Mouse (Mus musculus): ENCODE measurements around the gene Cc2d1b. TPM values are rescaled to one million over a fixed set of nuclear protein-coding genes. Genes with fewer than 3 reads are reported as not detected.

Gene Cc2d1b
- 31.1 and 31.4 TPM in 2 replicates for polyA plus RNA-seq (2014; fragmentation: Nextera tagmentation; extraction: Ambion mirVana)

DNA sequence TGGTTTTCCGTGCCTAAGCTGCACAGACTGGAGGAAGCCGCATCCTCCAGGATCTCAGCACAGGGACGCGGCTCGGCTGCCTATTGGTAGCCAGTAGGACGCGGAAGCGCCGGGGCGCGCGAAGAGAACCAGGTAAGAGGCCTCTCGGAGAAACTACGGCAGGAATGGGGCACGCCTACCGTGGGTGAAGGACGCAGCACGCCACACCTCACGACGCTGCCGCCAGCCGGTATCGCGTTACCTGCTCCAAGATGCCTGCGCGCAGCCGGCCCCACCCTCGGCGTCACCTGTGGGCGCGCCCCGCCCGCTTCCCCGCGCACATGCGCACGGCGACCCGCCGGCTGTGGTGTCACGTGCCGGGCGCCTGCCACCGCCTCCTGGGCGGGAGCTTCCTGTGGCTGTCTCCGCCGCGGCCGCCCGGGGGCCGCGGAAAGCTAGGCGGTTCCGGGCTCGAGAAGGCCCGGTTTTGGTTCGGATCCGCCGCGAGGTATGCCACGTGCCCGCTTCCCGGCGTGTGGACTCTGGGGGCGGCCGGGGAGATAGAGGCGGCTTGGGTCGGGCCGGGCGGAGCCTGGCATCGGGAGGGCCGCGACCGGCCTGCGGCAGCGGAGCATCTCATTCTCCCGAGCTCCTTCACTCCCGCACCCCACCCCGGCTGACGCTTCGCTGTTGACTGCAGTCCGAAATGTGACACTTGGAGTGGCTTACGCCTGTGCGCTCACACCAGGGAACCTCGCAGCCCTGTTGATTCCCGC lies at the start of gene Cc2d1b:
Gene Cc2d1b (plus strand): TSS at position 354 of the 755 bp plus-strand sequence.
- peak within 1 kb of the TSS; percentile 76 for H3K4me3 ChIP-seq (ENCODE audit: low read depth, low read length)
- no peaks in the 10 kb centered on the region for H3K9me3 ChIP-seq (ENCODE audit: low read depth, low read length)
- peaks cover 19% of the 10 kb centered on the region for H3K36me3 ChIP-seq (ENCODE audit: insufficient read depth)
- DNase-seq (peak; percentile 95), ATAC-seq (ENCODE audit: insufficient read depth) (peak; percentile 94)
- H3K4me1 ChIP-seq (ENCODE audit: insufficient read depth) = no peaks in the 10 kb centered on the region
- no peaks in the 10 kb centered on the region for H3K27me3 ChIP-seq (ENCODE audit: insufficient read depth, low read length)
- peak within 1 kb of the TSS; percentile 90 for H3K9ac ChIP-seq
- no peak for TF ChIP-seq CTCF (IDR thresholded peaks at IDR 0.05; ENCODE audit: low read depth)
- WGBS = under 1% methylated on average over 83 of the region's 86 CpGs
- peak within 1 kb of the TSS; percentile 86 for H3K27ac ChIP-seq (ENCODE audit: low read depth)
- peak within 1 kb of the TSS; percentile 93 for H3K4me2 ChIP-seq

DNA sequence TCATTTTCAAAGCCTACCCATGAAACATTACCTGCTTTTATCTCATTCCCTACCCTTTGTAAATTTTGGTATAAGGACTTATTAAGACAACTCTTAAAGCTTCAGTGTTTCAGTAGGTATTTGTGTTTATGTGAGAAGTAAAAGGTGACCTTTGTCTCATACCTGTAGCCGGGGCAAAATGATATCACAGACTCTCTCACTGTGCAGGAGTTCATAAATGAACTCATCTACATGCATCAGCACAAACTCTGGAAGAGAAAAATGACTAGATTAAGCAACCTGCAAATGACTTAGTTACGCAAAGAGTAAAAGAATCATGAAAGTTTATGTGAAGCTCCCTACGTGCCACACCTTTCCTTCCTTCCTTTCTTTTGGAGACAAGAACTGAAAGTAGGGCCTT lies 47.1 kb upstream of the Cc2d1b start:
- peaks cover 81% of the 10 kb centered on the region for H3K36me3 ChIP-seq (ENCODE audit: insufficient read depth)
- no peak overlapping the region for H3K4me3 ChIP-seq (ENCODE audit: low read depth, low read length)
- 93% methylated on average over 3 of the region's 3 CpGs for WGBS
- TF ChIP-seq CTCF (IDR thresholded peaks at IDR 0.05; ENCODE audit: low read depth) = no peak
- H3K27me3 ChIP-seq (ENCODE audit: insufficient read depth, low read length) = no peaks in the 10 kb centered on the region
- no peak overlapping the region for H3K9ac ChIP-seq
- DNase-seq = no peak
- no peak overlapping the region for H3K27ac ChIP-seq (ENCODE audit: low read depth)
- H3K4me1 ChIP-seq (ENCODE audit: insufficient read depth) = peaks cover 3% of the 10 kb centered on the region; the same call in 1 of the 2 replicates
- no peak overlapping the region for H3K4me2 ChIP-seq
- no peak for ATAC-seq (ENCODE audit: insufficient read depth)
- H3K9me3 ChIP-seq (ENCODE audit: low read depth, low read length) = no peaks in the 10 kb centered on the region

DNA sequence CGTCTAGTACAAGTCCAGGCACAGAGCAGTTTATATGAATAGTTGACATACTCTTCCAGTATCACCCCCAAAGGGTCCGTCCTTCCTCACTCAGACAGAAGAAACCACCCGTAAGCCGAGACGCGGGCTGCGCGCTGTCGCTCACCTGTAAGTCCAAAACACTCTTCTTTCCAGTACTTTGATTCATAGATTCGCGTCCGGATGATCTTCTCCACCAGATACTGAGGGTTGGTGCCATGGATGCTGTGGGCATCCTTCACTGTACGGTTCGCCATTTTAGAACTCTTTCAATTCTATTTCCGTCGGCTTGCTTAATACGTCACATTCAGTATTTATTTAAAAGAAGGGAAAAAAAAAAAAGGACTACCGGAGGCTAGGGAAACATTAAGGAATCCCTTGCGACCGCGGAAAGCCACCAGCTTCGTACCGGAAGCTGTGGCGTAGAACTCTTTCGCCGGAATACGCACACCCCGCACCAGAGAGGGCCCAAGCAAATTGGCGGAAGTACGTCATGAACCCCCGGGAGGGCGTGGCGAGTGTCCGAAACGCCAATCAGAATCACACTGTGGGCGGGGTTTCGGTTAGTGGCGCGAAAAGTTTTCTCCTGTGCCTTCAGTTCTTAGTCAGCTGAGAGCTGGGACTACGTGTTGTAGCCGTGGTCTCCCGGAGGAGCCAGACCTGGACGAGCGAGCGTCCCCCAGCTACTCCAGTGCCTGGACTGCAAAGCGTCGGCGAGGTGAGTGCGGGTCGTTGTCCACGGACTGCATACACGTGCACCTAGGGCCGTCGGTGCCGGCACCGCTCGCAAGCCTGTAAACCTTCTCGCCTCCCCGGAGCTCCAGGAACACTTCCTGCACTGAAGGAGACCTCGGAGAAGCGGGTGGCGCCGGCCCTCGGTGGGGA lies 40.6 kb upstream of the Cc2d1b start, which contains the start of the genes Prpf38a and Orc1:
Gene Prpf38a (minus strand): TSS at position 497 of the 903 bp plus-strand sequence.
Gene Orc1 (plus strand): TSS at position 584 of the 903 bp plus-strand sequence.
- peak; percentile 99 for ATAC-seq (ENCODE audit: insufficient read depth)
- Histone ChIP-seq H3K4me1 (ENCODE audit: insufficient read depth) (peaks cover 5% of the 10 kb centered on the region; the same call in 1 of the 2 replicates), H3K4me2 (peak within 1 kb of the TSS; percentile 81), H3K9me3 (ENCODE audit: low read depth, low read length) (no peaks in the 10 kb centered on the region), H3K9ac (peak within 1 kb of the TSS; percentile 74), H3K27ac (ENCODE audit: low read depth) (peak within 1 kb of the TSS; percentile 86), H3K27me3 (ENCODE audit: insufficient read depth, low read length) (no peaks in the 10 kb centered on the region), H3K4me3 (ENCODE audit: low read depth, low read length) (peak within 1 kb of the TSS; percentile 82), H3K36me3 (ENCODE audit: insufficient read depth) (peaks cover 25% of the 10 kb centered on the region)
- DNase-seq = peak; percentile 100
- no peak for TF ChIP-seq CTCF (IDR thresholded peaks at IDR 0.05; ENCODE audit: low read depth)
- under 1% methylated on average over 63 of the region's 64 CpGs for WGBS

DNA sequence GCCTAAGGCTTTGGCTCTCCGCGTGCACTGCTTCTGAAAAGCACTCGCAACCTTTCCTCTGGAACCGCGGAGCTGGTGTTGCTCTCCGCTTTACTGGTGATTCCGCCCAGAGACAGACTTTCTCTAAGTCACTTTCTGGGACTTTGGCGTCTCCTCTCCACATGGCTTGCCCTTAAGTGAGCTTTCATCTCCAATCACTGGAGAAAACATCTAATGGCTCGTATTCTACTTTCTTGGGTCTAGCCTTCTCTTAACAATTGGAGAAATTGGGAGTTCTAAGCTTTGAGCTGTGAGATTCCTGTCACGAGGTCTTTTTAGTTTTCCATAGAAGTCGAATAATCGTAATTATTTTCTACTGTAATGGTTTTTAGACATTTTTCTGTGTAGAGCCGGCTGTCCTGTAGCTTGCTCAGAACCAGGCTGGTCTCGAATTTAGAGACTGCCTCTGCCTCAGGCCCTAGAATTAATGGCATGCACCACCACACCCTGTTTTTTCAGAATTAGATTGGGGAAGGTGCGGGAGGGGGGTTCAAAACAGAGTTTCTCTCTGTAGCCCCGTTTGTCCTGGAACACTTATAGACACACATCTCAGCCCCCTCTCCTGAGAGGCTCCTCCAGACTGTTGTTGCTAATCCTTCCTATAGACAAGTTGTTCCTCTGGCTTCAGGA lies 39.9 kb upstream of the Cc2d1b start:
- no peak for TF ChIP-seq CTCF (IDR thresholded peaks at IDR 0.05; ENCODE audit: low read depth)
- no peaks in the 10 kb centered on the region for H3K27me3 ChIP-seq (ENCODE audit: insufficient read depth, low read length)
- H3K4me3 ChIP-seq (ENCODE audit: low read depth, low read length) = peak overlapping the region; percentile 82
- H3K4me1 ChIP-seq (ENCODE audit: insufficient read depth) = peaks cover 5% of the 10 kb centered on the region; the same call in 1 of the 2 replicates
- peak overlapping the region; percentile 81 for H3K4me2 ChIP-seq
- peak overlapping the region; percentile 86 for H3K27ac ChIP-seq (ENCODE audit: low read depth)
- under 1% methylated on average over 16 of the region's 16 CpGs for WGBS
- peak overlapping the region; percentile 74 for H3K9ac ChIP-seq
- H3K36me3 ChIP-seq (ENCODE audit: insufficient read depth) = peaks cover 18% of the 10 kb centered on the region
- DNase-seq = peak; percentile 4
- ATAC-seq (ENCODE audit: insufficient read depth) = no peak
- no peaks in the 10 kb centered on the region for H3K9me3 ChIP-seq (ENCODE audit: low read depth, low read length)

DNA sequence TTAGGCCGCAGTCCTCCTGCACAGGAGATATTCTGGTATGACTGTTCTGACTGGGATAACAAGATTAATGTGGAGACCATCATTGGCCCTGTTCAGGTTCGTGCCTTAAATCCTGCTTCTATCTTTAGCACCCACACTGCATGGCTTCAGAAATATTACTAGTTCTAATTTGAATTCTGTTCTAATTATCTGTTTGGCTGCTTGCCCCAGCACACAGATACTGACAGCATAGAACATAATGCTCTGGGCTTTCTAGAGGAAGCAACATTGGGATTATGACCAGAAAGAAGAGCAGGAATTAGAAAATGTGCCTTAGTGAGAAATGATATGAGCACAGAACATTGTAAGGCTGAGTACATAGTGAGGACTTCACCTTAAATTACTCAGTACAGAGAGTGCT lies 26.4 kb upstream of the Cc2d1b start:
- ATAC-seq (ENCODE audit: insufficient read depth) = no peak
- no peak for TF ChIP-seq CTCF (IDR thresholded peaks at IDR 0.05; ENCODE audit: low read depth)
- no peaks in the 10 kb centered on the region for H3K27me3 ChIP-seq (ENCODE audit: insufficient read depth, low read length)
- H3K4me1 ChIP-seq (ENCODE audit: insufficient read depth) = no peaks in the 10 kb centered on the region
- no peak for DNase-seq
- peaks cover 21% of the 10 kb centered on the region for H3K36me3 ChIP-seq (ENCODE audit: insufficient read depth)
- no peak overlapping the region for H3K4me2 ChIP-seq
- no peak overlapping the region for H3K4me3 ChIP-seq (ENCODE audit: low read depth, low read length)
- no peaks in the 10 kb centered on the region for H3K9me3 ChIP-seq (ENCODE audit: low read depth, low read length)
- no peak overlapping the region for H3K27ac ChIP-seq (ENCODE audit: low read depth)
- WGBS = 80% methylated on average over 2 of the region's 2 CpGs
- H3K9ac ChIP-seq = no peak overlapping the region

DNA sequence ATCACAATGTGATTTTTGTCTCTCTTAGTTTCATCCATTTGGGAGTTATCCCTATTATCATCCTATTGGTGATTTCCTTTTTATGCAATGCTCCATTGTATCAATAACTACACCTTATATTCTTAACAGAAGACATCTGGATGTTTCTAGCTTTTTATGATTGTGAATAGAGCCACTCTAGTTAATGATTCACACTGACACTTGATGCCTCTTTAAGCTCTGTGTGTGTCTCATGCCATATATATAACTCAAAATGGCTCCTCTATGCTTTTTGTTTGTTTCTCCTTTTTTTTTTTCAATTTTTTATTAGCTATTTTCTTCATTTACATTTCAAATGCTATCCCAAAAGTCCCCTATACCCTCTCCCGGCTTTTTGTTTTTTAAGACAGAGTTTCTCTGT lies 24.0 kb upstream of the Cc2d1b start:
- H3K4me3 ChIP-seq (ENCODE audit: low read depth, low read length) = no peak overlapping the region
- H3K4me1 ChIP-seq (ENCODE audit: insufficient read depth) = no peaks in the 10 kb centered on the region
- no peaks in the 10 kb centered on the region for H3K27me3 ChIP-seq (ENCODE audit: insufficient read depth, low read length)
- TF ChIP-seq CTCF (IDR thresholded peaks at IDR 0.05; ENCODE audit: low read depth) = no peak
- DNase-seq (no peak), ATAC-seq (ENCODE audit: insufficient read depth) (no peak)
- no peaks in the 10 kb centered on the region for H3K9me3 ChIP-seq (ENCODE audit: low read depth, low read length)
- peaks cover 32% of the 10 kb centered on the region for H3K36me3 ChIP-seq (ENCODE audit: insufficient read depth)
- H3K9ac ChIP-seq = no peak overlapping the region
- WGBS = 79% methylated on average over 1 of the region's 1 CpGs
- H3K27ac ChIP-seq (ENCODE audit: low read depth) = no peak overlapping the region
- H3K4me2 ChIP-seq = no peak overlapping the region
